Mouse (Mus musculus) embryo, embryonic 11 days (tissue): Measurements from ENCODE around the gene Selenbp2.
A peak's percentile ranks its signal among the peaks of the same experiment; 100 is the strongest.
"Not testable (repeated sequence)": the region's sequence is repeated elsewhere in the genome, so short reads cannot be mapped to it uniquely, and the experiment has no call there.

ENCODE experiments used
- DNase-seq: peaks from one replicate; pipeline ENCODE4 v3.0.0-alpha.2; 2015

Gene Selenbp2

GRCm38 (mm10) chr3:94693329-94693825, at the start of gene Selenbp2:
TSS of gene Selenbp2 (plus strand) at chr3:94693556.
- no peak for DNase-seq

- peak; percentile 42 for DNase-seq
Observed at GRCm38 (mm10) chr3:94648755-94649590, 44.4 kb upstream of the Selenbp2 start.

GRCm38 (mm10) chr3:94650409-94650808, 42.9 kb upstream of the Selenbp2 start:
- DNase-seq: no peak

- not testable (repeated sequence) for DNase-seq
Observed at GRCm38 (mm10) chr3:94653967-94654366, 39.4 kb upstream of the Selenbp2 start.

- peak; percentile 12 for DNase-seq
Observed at GRCm38 (mm10) chr3:94657852-94658739, 35.3 kb upstream of the Selenbp2 start.

GRCm38 (mm10) chr3:94658740-94659095, 34.6 kb upstream of the Selenbp2 start, which contains the start of gene Tuft1:
TSS of gene Tuft1 (minus strand) at chr3:94658872.
- not testable (repeated sequence) for DNase-seq

- not testable (repeated sequence) for DNase-seq
Observed at GRCm38 (mm10) chr3:94659142-94659748, 34.1 kb upstream of the Selenbp2 start.

- DNase-seq: not testable (repeated sequence)
Observed at GRCm38 (mm10) chr3:94660841-94661240, 32.5 kb upstream of the Selenbp2 start.

GRCm38 (mm10) chr3:94665060-94665802, 28.1 kb upstream of the Selenbp2 start:
- not testable (repeated sequence) for DNase-seq

GRCm38 (mm10) chr3:94665896-94666295, 27.5 kb upstream of the Selenbp2 start:
- DNase-seq: peak; percentile 22

GRCm38 (mm10) chr3:94675101-94675500, 18.3 kb upstream of the Selenbp2 start:
- not testable (repeated sequence) for DNase-seq

- no peak for DNase-seq
Observed at GRCm38 (mm10) chr3:94679351-94679841, 14.0 kb upstream of the Selenbp2 start.

GRCm38 (mm10) chr3:94680032-94680431, 13.3 kb upstream of the Selenbp2 start:
- DNase-seq: not testable (repeated sequence)

GRCm38 (mm10) chr3:94680783-94681182, 12.6 kb upstream of the Selenbp2 start:
- DNase-seq: no peak

GRCm38 (mm10) chr3:94683646-94684045, 9.7 kb upstream of the Selenbp2 start:
- no peak for DNase-seq

GRCm38 (mm10) chr3:94685989-94686772, 7.2 kb upstream of the Selenbp2 start:
- DNase-seq: not testable (repeated sequence)

- DNase-seq: not testable (repeated sequence)
Observed at GRCm38 (mm10) chr3:94688698-94689097, 4.7 kb upstream of the Selenbp2 start.

- not testable (repeated sequence) for DNase-seq
Observed at GRCm38 (mm10) chr3:94689195-94689594, 4.2 kb upstream of the Selenbp2 start.

GRCm38 (mm10) chr3:94690162-94690561, 3.2 kb upstream of the Selenbp2 start:
- not testable (repeated sequence) for DNase-seq

GRCm38 (mm10) chr3:94690616-94691247, 2.6 kb upstream of the Selenbp2 start:
- no peak for DNase-seq
